Mouse (Mus musculus) heart, embryonic 10.5 days (tissue): Measurements from ENCODE around the gene Cflar. TPM values are rescaled to one million over a fixed set of nuclear protein-coding genes. Genes with fewer than 3 reads are reported as not detected.

ENCODE experiments used
- DNase-seq: peaks from one replicate; pipeline ENCODE4 v3.0.0-alpha.2; 2017; ENCODE audit warnings: low spot score
- H3K27ac ChIP-seq: fragments of 300-500 bp; sonication (generic); 2 replicates; pipeline ENCODE4 v1.5.1; 2016; ENCODE audit warnings: mild to moderate bottlenecking
- H3K27me3 ChIP-seq: fragments of 300-500 bp; sonication (generic); 2 replicates; pipeline ENCODE4 v1.6.1; 2016; ENCODE audit warnings: mild to moderate bottlenecking; ENCODE audit not compliant: poor library complexity, insufficient read depth, severe bottlenecking
- H3K36me3 ChIP-seq: fragments of 300-500 bp; sonication (generic); 2 replicates; pipeline ENCODE4 v1.6.1; 2016; ENCODE audit warnings: mild to moderate bottlenecking, moderate library complexity
- H3K4me1 ChIP-seq: fragments of 300-500 bp; sonication (generic); 2 replicates; pipeline ENCODE4 v1.6.1; 2016; ENCODE audit warnings: mild to moderate bottlenecking
- H3K4me3 ChIP-seq: fragments of 300-500 bp; sonication (generic); 2 replicates; pipeline ENCODE4 v1.5.1; 2016; ENCODE audit warnings: mild to moderate bottlenecking, moderate library complexity
- H3K9me3 ChIP-seq: fragments of 300-500 bp; sonication (generic); 2 replicates; pipeline ENCODE4 v1.6.1; 2016; ENCODE audit warnings: mild to moderate bottlenecking, moderate library complexity
- WGBS: fragments of 180-500 bp; shearing (Covaris S2); methylation state at CpG from one replicate; pipeline ENCODE4 v1.1.7; 2016; 5-methylcytosine and 5-hydroxymethylcytosine counted together
- polyA plus RNA-seq: library from polyadenylated mRNA; unstranded; fragments of >200 nt; fragmentation: Nextera tagmentation; extraction: Ambion mirVana; gene quantifications from 2 replicates; pipeline ENCODE4 v1.2.1, GENCODE M21; 2016

Cflar gene
- polyA plus RNA-seq, 1 experiment from 2014 or later: 31.6 TPM

DNA sequence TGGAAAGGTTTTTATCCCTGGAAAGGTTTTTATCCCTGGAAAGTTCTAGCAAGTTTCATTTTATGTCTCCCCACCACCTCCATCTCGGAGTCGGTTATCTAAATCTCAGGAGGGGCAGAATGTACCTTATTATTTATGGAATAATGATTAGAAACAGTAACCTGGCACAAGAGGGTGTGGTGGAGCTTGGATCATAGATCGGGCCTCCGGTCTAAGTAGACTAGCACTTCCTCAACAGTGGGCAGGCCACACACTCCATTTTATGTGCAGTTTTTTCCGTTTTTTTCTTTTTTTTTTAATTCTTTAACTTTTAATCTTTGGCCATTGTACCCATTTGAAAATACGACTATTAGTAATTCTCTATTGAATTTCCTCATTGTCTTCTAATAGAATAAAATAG lies 92.2 kb downstream of the Cflar start:
- Histone ChIP-seq H3K36me3 (peaks cover 8% of the 10 kb centered on the region), H3K4me1 (no peaks in the 10 kb centered on the region), H3K9me3 (no peaks in the 10 kb centered on the region), H3K27me3 (no peaks in the 10 kb centered on the region), H3K27ac (no peak overlapping the region), H3K4me3 (no peak overlapping the region)
- 87% methylated on average over 6 of the region's 6 CpGs for WGBS
- DNase-seq: no peak

DNA sequence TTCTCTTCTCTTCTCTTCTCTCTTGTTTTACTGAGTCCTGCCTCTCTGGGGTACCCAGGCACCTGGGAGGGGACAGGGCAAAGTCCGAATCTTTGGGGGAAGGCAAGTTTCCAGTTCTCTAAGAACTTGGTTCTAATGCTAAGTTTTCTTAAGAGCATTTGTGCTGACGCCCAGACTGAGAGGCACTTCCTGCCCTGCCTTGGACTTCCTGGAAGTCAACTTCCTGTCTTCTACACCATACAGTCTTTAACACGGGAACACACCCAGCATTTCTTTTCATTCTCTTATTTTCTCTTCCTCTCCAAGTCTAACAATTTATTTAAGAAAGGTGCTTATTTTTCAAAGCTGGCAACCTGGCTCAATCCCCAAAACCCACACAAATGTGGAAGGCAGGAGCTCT lies 95.3 kb downstream of the Cflar start:
- no peak overlapping the region for H3K27ac ChIP-seq
- no peaks in the 10 kb centered on the region for H3K36me3 ChIP-seq
- H3K4me3 ChIP-seq: no peak overlapping the region
- DNase-seq: no peak
- whole genome bisulfite sequencing: 50% methylated on average over 3 of the region's 3 CpGs
- H3K27me3 ChIP-seq: no peaks in the 10 kb centered on the region
- H3K9me3 ChIP-seq: 0 out of 2 replicates have a peak, but pooled peaks cover 3% of the 10 kb centered on the region
- H3K4me1 ChIP-seq: no peaks in the 10 kb centered on the region

Other genes starting within 250 kb of the Cflar start
- 33.6 and 39.8 TPM in 2 replicates for gene Orc2, start 206.4 kb upstream of the Cflar start, polyA plus RNA-seq
- gene Fam126b, start 125.2 kb upstream of the Cflar start, polyA plus RNA-seq: 4.3 and 6.4 TPM in 2 replicates
- 172 and 198 TPM in 2 replicates for gene Ndufb3, start 125.1 kb upstream of the Cflar start, polyA plus RNA-seq
- not detected in 2 replicates for gene Als2cr12, start 15.5 kb upstream of the Cflar start, polyA plus RNA-seq
- 24.5 and 25.0 TPM in 2 replicates for gene Casp8, start 83.9 kb downstream of the Cflar start, polyA plus RNA-seq